Comparison of ENCODE assay signal across 26 mouse cellular contexts in the genomic region with DNA sequence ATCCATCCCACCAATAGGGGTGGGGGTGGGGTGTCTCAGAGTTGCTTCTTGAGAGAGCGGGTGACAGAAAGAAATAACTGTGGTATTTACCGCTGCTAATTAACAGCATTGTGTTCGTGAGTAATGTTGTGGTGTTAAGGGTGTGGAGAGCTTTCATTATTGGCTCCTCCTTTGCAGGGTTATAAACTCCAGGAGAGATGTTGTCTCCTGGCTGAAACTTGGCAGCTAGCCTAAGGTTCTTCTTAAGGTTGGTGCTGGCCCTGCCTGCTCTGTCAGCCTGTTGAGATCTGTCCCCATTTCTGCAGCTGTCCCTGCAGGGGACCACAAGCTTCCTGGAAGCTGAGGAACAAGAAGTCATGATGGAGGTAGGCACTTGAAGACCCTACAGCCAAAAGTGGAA.
"Had no signal": no experiment of that assay in that cellular context is flagged by ENCODE, and none has a peak within 500 bp of the region (broad histone marks: within the 10 kb centered on the region; RNA-seq: fewer than 3 reads in every experiment).

No protein-coding gene starts in this region.

- H3K4me3 ChIP-seq: heart, embryonic 10.5 days; heart, embryonic 12.5 days; hindbrain, embryonic 10.5 days; hindbrain, embryonic 12.5 days; kidney, embryonic 15.5 days; limb, embryonic 10.5 days; limb, embryonic 12.5 days; liver, embryonic 13.5 days; liver, embryonic 15.5 days had no signal

- H3K4me1 ChIP-seq: heart, embryonic 10.5 days; heart, embryonic 12.5 days; hindbrain, embryonic 10.5 days; hindbrain, embryonic 12.5 days; limb, embryonic 10.5 days; limb, embryonic 12.5 days; liver, embryonic 13.5 days; liver, embryonic 15.5 days had no signal

- H3K4me2 ChIP-seq: heart, embryonic 12.5 days; hindbrain, embryonic 12.5 days; hindbrain, embryonic 14.5 days; kidney, embryonic 15.5 days; limb, embryonic 12.5 days; liver, embryonic 11.5 days; liver, embryonic 13.5 days; liver, embryonic 15.5 days had no signal

- DNase-seq: gastrocnemius, postnatal 14 days; heart, adult 18-20 months; heart, postnatal 10 days; heart, postnatal 4 days; kidney, adult 11 months; kidney, adult 2 months; kidney, adult 9 months; kidney, postnatal 14 days; kidney, postnatal 36 days; layer of hippocampus, adult 9-11 months; layer of hippocampus, postnatal 36 days; liver; liver, embryonic 13.5 days had no signal

- H3K27me3 ChIP-seq: heart, embryonic 12.5 days; kidney, embryonic 15.5 days; limb, embryonic 12.5 days; liver, embryonic 13.5 days; liver, embryonic 15.5 days had no signal

- H3K9me3 ChIP-seq: heart, embryonic 10.5 days; heart, embryonic 12.5 days; hindbrain, embryonic 10.5 days; hindbrain, embryonic 12.5 days; kidney, embryonic 15.5 days; limb, embryonic 10.5 days; limb, embryonic 12.5 days; liver, embryonic 13.5 days; liver, embryonic 15.5 days had no signal

- H3K36me3 ChIP-seq: heart, embryonic 10.5 days; heart, embryonic 12.5 days; hindbrain, embryonic 10.5 days; hindbrain, embryonic 12.5 days; kidney, embryonic 15.5 days; limb, embryonic 10.5 days; limb, embryonic 12.5 days; liver, embryonic 13.5 days; liver, embryonic 15.5 days had no signal

- ATAC-seq: hindbrain, embryonic 16.5 days; inflammation-experienced regulatory T-cells, adult 6 months had no signal

- H3K9ac ChIP-seq: heart, embryonic 12.5 days; hindbrain, embryonic 12.5 days; hindbrain, embryonic 14.5 days; kidney, embryonic 15.5 days; limb, embryonic 12.5 days; liver, embryonic 13.5 days; liver, embryonic 15.5 days had no signal

- H3K27ac ChIP-seq: heart, embryonic 10.5 days; hindbrain, embryonic 10.5 days; hindbrain, embryonic 12.5 days; hindbrain, embryonic 14.5 days; kidney, embryonic 15.5 days; kidney, postnatal 0 days; limb, embryonic 10.5 days; limb, embryonic 12.5 days; liver, embryonic 13.5 days; liver, embryonic 15.5 days had no signal
